ENCODE assay signal across 18 mouse cellular contexts in the genomic region with DNA sequence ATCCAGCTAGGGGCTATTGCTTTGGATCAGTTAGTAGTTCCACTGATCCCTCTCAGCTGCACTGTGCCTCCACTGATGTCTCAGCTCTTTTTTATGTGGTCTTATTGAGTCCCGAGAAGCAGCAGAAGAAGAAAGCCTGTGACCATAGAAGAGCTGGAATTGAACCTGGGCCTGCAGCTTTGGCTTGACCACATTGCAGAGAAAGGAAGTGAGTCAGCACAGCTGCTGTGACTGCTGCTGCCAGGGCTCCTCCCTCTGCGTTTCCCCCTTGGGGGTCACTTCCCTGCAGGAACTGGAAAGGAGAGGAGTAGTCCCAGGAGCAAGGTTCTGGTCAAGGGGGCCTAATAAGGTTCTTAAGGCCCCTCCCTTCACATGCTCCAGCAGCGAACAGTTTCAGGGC. TPM values are rescaled to one million over a fixed set of nuclear protein-coding genes. Genes with fewer than 3 reads are reported as not detected.
A peak's percentile ranks its signal among the peaks of the same experiment; 100 is the strongest.
DNase-seq lines count a peak whose midpoint lies in the region; ATAC-seq and TF ChIP-seq lines count a peak whose summit lies in the region.
"Had no signal": no experiment of that assay in that cellular context is flagged by ENCODE, and none has a peak within 500 bp of the region (broad histone marks: within the 10 kb centered on the region; RNA-seq: fewer than 3 reads in every experiment).

No protein-coding gene starts in this region.

- no peak overlapping the region for H3K4me3 ChIP-seq in liver, postnatal 0 days (ENCODE audit: low read depth, low read length)
- H3K4me3 ChIP-seq: forebrain, embryonic 12.5 days; intestine, embryonic 15.5 days; kidney, embryonic 15.5 days; layer of hippocampus, adult 2 months had no signal

- TF ChIP-seq CTCF in liver, postnatal 0 days (IDR thresholded peaks at IDR 0.05; ENCODE audit: low read depth) = no peak

- H3K27me3 ChIP-seq in liver, postnatal 0 days (ENCODE audit: insufficient read depth, low read length) = peaks cover 14% of the 10 kb centered on the region
- H3K27me3 ChIP-seq: intestine, embryonic 15.5 days; Patski had no signal

- no peak overlapping the region for H3K27ac ChIP-seq in liver, postnatal 0 days (ENCODE audit: low read depth)
- H3K27ac ChIP-seq: forebrain, embryonic 12.5 days; intestine, embryonic 15.5 days; kidney, embryonic 15.5 days; layer of hippocampus, adult 2 months; midbrain, embryonic 10.5 days had no signal

- no peaks in the 10 kb centered on the region for H3K36me3 ChIP-seq in liver, postnatal 0 days (replicated peaks; ENCODE audit: insufficient read depth, low read length)
- H3K36me3 ChIP-seq: forebrain, embryonic 12.5 days; intestine, embryonic 15.5 days; kidney, embryonic 15.5 days; midbrain, embryonic 10.5 days had no signal

- ATAC-seq in common myeloid progenitor, adult 5-6 weeks (replicated peaks; ENCODE audit: low read depth, poor library complexity, severe bottlenecking) = peak; percentile 63
- no peak for ATAC-seq in liver, postnatal 0 days
- ATAC-seq: activated CD4-positive, CD25-positive, alpha-beta regulatory T cell, adult 4 months; intestine, embryonic 15.5 days; Patski had no signal

- H3K4me1 ChIP-seq in liver, postnatal 0 days (ENCODE audit: insufficient read depth) = peaks cover 12% of the 10 kb centered on the region

- 40% methylated on average over 3 of the region's 3 CpGs for WGBS in liver, postnatal 0 days (ENCODE audit: insufficient replicate concordance)

- 0 out of 2 replicates have a peak, but pooled peaks cover 2% of the 10 kb centered on the region for H3K9me3 ChIP-seq in liver, postnatal 0 days (ENCODE audit: low read length)
- H3K9me3 ChIP-seq: intestine, embryonic 15.5 days; kidney, embryonic 15.5 days had no signal

- no peak overlapping the region for H3K9ac ChIP-seq in liver, postnatal 0 days (replicated peaks)
- H3K9ac ChIP-seq: forebrain, embryonic 12.5 days; intestine, embryonic 15.5 days; kidney, embryonic 15.5 days had no signal

- no peak overlapping the region for H3K4me2 ChIP-seq in liver, postnatal 0 days (ENCODE audit: low read depth, low read length)
- H3K4me2 ChIP-seq: forebrain, embryonic 12.5 days; intestine, embryonic 15.5 days; kidney, embryonic 15.5 days had no signal

- DNase-seq in heart, adult 9 months (ENCODE audit: low spot score in 2 of 2) = peak; percentile 55 to 62
- DNase-seq in heart, postnatal 25 days (ENCODE audit: low spot score) = no peak
- peak; percentile 10 for DNase-seq in thymus, postnatal 0 days (ENCODE audit: low spot score)
- DNase-seq in thymus, postnatal 10 days (ENCODE audit: low spot score in 2 of 2) = no peak
- DNase-seq in liver, postnatal 0 days = no peak
- DNase-seq in natural killer cell, adult 2 months (ENCODE audit: low spot score in 2 of 2) = no peak
- DNase-seq: adrenal gland, postnatal 36 days; left cerebral cortex, postnatal 4 days; right cerebral cortex, postnatal 25 days; thymus, postnatal 36 days had no signal

- intact Hi-C loops in heart, postnatal 25 days (cut with DNase I) = loop anchor here (2.0 to 5.0 kb wide), 3 partner anchors 88 to 437 kb away; no protein-coding TSS in a partner anchor

- no peak for TF ChIP-seq EP300 in liver, postnatal 0 days (IDR thresholded peaks at IDR 0.05; ENCODE audit: low read depth)

RNA-seq across cellular contexts. Expression of a gene that starts 1.9 kb away (rescaled TPM):
- total RNA-seq in heart, postnatal 25 days (2021) = 10 to 100 TPM; 21.2 to 28.7 TPM
- 9.8 and 11.1 TPM in 2 replicates for polyA plus RNA-seq in thymus, postnatal 0 days (2015; fragmentation: Nextera tagmentation; extraction: Ambion mirVana)
- total RNA-seq in common myeloid progenitor, adult 5-6 weeks (2017) = 1.8 and 3.2 TPM in 2 replicates
- 1.7 TPM in 2 replicates for polyA plus RNA-seq in liver, postnatal 0 days (2015; fragmentation: Nextera tagmentation; extraction: Ambion mirVana)

Comparison
In these comparisons a context has a peak if more than half of its experiments do, and no peak if none do; other contexts are left out.
1. DNase-seq: peak in heart, adult 9 months (2 of 2) and thymus, postnatal 0 days (single experiment); none in heart, postnatal 25 days (single experiment), thymus, postnatal 10 days (0 of 2), liver, postnatal 0 days (single experiment) and natural killer cell, adult 2 months (0 of 2).